Mouse (Mus musculus): ENCODE data around the gene Stat5a.

DNA sequence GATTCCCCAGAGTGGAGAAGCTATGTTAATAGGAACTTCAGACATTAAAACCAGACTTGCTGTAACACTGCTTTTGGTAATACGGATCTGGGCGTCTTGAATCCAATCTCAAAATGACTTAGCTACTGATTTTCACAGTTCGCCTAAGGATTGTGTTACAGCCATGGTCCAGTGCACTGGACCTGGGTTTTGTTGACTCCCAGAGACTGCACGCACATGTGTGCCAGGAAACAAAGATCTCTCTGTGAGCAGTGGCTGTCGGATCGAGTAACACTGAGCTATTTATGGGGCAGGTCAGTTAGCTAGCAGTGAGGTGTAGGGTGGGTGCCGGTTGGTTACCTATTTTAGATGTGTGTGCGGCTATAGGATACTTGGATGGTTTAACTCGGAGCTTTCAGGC lies 48.6 kb upstream of the Stat5a start:
- no peak for TF ChIP-seq POLR2A (IDR thresholded peaks at IDR 0.05; ENCODE audit: insufficient read depth, low read length)
- TF ChIP-seq CTCF (IDR thresholded peaks at IDR 0.05; ENCODE audit: low read depth, low read length): no peak
- no peak for TF ChIP-seq EP300 (IDR thresholded peaks at IDR 0.05; ENCODE audit: insufficient read depth, low read depth, low read length)

All from ES-Bruce4 (cell line).